Mouse (Mus musculus) forebrain, embryonic 12.5 days (tissue): ENCODE measurements around the gene Ttf1. TPM values are rescaled to one million over a fixed set of nuclear protein-coding genes. Genes with fewer than 3 reads are reported as not detected.
"Not testable (repeated sequence)": the region's sequence is repeated elsewhere in the genome, so short reads cannot be mapped to it uniquely, and the experiment has no call there.

Experiments
- ATAC-seq: fragments of 200-750 bp; cut with Nextera tagmentation; 2 replicates; pipeline ENCODE4 v1.8.0; 2017; ENCODE audit warnings: moderate TSS enrichment; ENCODE audit not compliant: low FRiP score
- H3K27ac ChIP-seq: fragments of 300-500 bp; sonication (generic); 2 replicates; pipeline ENCODE4 v1.5.1; 2016; ENCODE audit warnings: mild to moderate bottlenecking
- H3K27me3 ChIP-seq: fragments of 300-500 bp; sonication (generic); 2 replicates; pipeline ENCODE4 v1.6.1; 2016; ENCODE audit warnings: mild to moderate bottlenecking
- H3K36me3 ChIP-seq: fragments of 300-500 bp; sonication (generic); replicated peaks from 2 replicates; pipeline ENCODE4 v1.6.1; 2016; ENCODE audit warnings: mild to moderate bottlenecking
- H3K4me1 ChIP-seq: fragments of 300-500 bp; sonication (generic); 2 replicates; pipeline ENCODE4 v1.6.1; 2016
- H3K4me2 ChIP-seq: fragments of 300-500 bp; sonication (generic); 2 replicates; pipeline ENCODE4 v1.6.1; 2016; ENCODE audit warnings: mild to moderate bottlenecking, moderate library complexity
- H3K4me3 ChIP-seq: fragments of 300-500 bp; sonication (generic); replicated peaks from 2 replicates; pipeline ENCODE4 v1.5.1; 2016; ENCODE audit warnings: mild to moderate bottlenecking
- H3K9ac ChIP-seq: fragments of 300-500 bp; sonication (generic); 2 replicates; pipeline ENCODE4 v1.6.1; 2016; ENCODE audit warnings: mild to moderate bottlenecking
- H3K9me3 ChIP-seq: fragments of 300-500 bp; sonication (generic); 2 replicates; pipeline ENCODE4 v1.6.1; 2016
- WGBS: fragments of 180-500 bp; shearing (Covaris S2); methylation state at CpG from one replicate; pipeline ENCODE4 v1.1.7; 2016; 5-methylcytosine and 5-hydroxymethylcytosine counted together
- polyA plus RNA-seq: library from polyadenylated mRNA; unstranded; fragments of >200 nt; fragmentation: Nextera tagmentation; extraction: Ambion mirVana; gene quantifications from 2 replicates; pipeline ENCODE4 v1.2.1, GENCODE M21; 2016

Ttf1 gene
- polyA plus RNA-seq, 1 experiment from 2014 or later: 12.5 TPM

- WGBS: 92% methylated on average over 7 of the region's 7 CpGs
- Histone ChIP-seq H3K36me3 (peaks cover 85% of the 10 kb centered on the region), H3K9me3 (no peaks in the 10 kb centered on the region), H3K27me3 (no peaks in the 10 kb centered on the region), H3K4me1 (no peaks in the 10 kb centered on the region), H3K27ac (no peak overlapping the region), H3K4me2 (no peak overlapping the region), H3K9ac (no peak overlapping the region), H3K4me3 (no peak overlapping the region)
- no peak for ATAC-seq
Observed at GRCm38 (mm10) chr2:29074676-29075075, 14.6 kb downstream of the Ttf1 start.

DNA sequence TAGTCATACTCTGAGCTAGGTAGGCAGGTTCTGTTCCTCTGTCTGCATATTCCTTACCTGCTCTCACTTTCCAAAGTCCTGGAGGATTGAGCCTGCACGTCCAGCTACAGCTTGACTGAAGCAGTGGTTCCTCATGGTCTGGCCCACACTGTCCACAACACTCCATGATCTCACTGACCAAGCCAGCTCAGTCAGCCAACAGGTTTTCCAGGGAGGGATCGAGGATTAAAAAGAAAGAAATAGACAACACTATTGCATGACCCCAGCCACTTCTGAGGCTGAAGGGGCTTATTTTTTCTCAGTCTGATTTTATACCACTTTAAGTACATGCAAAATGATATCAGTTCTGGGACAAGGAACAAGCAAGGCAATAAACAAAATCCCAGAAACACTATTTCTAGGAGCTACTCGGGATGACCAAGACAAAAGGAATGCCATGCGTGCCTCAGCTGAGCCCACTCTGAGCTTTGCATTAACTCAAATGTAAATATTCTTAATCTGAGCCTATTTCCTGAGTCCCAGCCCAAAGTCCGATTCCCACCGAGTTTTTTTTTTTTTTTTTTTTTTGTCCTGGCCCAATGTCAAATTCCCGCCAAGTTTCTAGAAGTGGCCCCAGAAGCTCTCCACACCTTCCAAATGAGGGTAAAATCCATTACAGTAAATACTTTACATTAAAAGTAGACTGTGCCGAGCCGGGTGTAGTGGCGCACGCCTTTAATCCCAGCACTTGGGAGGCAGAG lies 15.4 kb downstream of the Ttf1 start:
- ATAC-seq: no peak
- no peak overlapping the region for H3K4me2 ChIP-seq
- H3K4me1 ChIP-seq: no peaks in the 10 kb centered on the region
- no peaks in the 10 kb centered on the region for H3K27me3 ChIP-seq
- H3K9ac ChIP-seq: no peak overlapping the region
- WGBS: 95% methylated on average over 11 of the region's 11 CpGs
- no peak overlapping the region for H3K27ac ChIP-seq
- no peak overlapping the region for H3K4me3 ChIP-seq
- H3K9me3 ChIP-seq: no peaks in the 10 kb centered on the region
- peaks cover 86% of the 10 kb centered on the region for H3K36me3 ChIP-seq

DNA sequence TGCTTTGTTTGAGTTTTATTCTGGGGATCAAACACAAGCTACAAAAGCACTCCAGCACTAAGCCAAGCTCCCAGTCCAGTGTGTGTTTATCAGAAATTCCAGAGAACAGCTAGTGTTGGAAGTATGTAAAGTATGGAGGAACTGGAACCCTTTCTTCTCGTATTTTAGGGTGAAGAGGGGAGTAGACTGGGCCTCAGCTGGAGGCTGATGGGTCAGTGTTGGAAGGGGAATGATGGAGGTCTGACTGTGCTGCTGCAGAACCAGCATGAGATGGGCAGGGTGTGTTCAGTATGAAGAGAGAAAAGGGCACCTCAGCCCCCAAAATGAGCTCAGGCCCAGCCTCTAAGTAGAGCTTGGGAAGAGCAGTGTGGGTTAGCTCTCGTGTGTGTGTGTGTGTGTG lies 16.2 kb downstream of the Ttf1 start:
- Histone ChIP-seq H3K4me3 (no peak overlapping the region), H3K27me3 (no peaks in the 10 kb centered on the region), H3K4me2 (no peak overlapping the region), H3K9ac (no peak overlapping the region), H3K36me3 (peaks cover 86% of the 10 kb centered on the region), H3K9me3 (no peaks in the 10 kb centered on the region), H3K4me1 (no peaks in the 10 kb centered on the region), H3K27ac (no peak overlapping the region)
- WGBS: 86% methylated on average over 2 of the region's 2 CpGs
- ATAC-seq: no peak

- Histone ChIP-seq H3K4me3 (no peak overlapping the region), H3K9me3 (no peaks in the 10 kb centered on the region), H3K27me3 (no peaks in the 10 kb centered on the region), H3K9ac (no peak overlapping the region), H3K36me3 (peaks cover 90% of the 10 kb centered on the region), H3K4me2 (no peak overlapping the region), H3K27ac (no peak overlapping the region), H3K4me1 (no peaks in the 10 kb centered on the region)
- 71% methylated on average over 3 of the region's 3 CpGs for WGBS
- ATAC-seq: no peak
Observed at GRCm38 (mm10) chr2:29081965-29082364, 21.9 kb downstream of the Ttf1 start.

DNA sequence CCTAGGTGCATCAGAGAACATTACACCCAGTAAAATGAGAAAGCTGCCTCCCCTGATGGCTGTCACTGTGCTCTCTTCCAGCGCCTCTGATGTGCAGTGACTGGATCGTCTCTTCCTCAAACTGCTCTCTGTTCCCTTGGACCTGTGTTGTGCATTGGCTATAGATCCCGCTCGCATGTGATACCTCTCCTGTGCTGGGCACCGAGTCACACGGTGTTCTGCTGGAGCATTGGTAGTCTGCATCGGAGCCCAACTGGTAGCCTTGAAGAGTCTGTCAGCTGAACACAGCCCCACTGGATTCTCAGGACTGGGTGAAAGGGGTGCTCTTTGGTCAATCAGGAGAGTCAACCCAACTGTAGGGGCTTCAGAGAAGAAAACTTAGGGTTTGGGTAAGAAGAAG lies 26.0 kb downstream of the Ttf1 start:
- H3K4me3 ChIP-seq: no peak overlapping the region
- no peak overlapping the region for H3K4me2 ChIP-seq
- no peaks in the 10 kb centered on the region for H3K9me3 ChIP-seq
- ATAC-seq: no peak
- H3K27me3 ChIP-seq: no peaks in the 10 kb centered on the region
- no peaks in the 10 kb centered on the region for H3K4me1 ChIP-seq
- H3K9ac ChIP-seq: no peak overlapping the region
- peaks cover 57% of the 10 kb centered on the region for H3K36me3 ChIP-seq
- no peak overlapping the region for H3K27ac ChIP-seq
- 96% methylated on average over 7 of the region's 7 CpGs for whole genome bisulfite sequencing

GRCm38 (mm10) chr2:29089276-29089675 lies 29.2 kb downstream of the Ttf1 start:
- not testable (repeated sequence) for H3K4me2 ChIP-seq, ATAC-seq, H3K4me1 ChIP-seq, H3K9me3 ChIP-seq, H3K27me3 ChIP-seq, H3K27ac ChIP-seq, H3K4me3 ChIP-seq, H3K9ac ChIP-seq
- WGBS: 86% methylated on average over 6 of the region's 6 CpGs
- peaks cover 24% of the 10 kb centered on the region for H3K36me3 ChIP-seq

DNA sequence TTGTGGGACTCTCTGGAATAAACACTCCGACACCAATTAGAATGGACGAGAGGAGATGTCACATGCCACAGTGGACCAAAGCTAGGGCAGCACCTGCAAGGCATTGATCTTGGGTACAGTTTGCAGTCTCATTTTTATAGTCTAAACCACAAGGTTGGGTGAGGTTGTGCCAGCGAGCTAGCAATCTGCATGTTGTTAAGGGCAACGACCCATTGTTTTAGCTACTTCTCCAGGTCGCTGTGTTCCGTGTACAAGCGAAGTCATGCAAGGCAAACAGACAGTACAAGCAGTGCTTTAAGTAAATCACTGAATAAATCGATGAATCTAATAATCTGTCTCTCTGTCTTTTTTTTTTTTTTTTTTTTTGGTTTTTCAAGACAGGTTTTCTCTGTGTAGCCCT lies 35.6 kb downstream of the Ttf1 start:
- H3K27me3 ChIP-seq: no peaks in the 10 kb centered on the region
- no peak for ATAC-seq
- H3K27ac ChIP-seq: no peak overlapping the region
- H3K9me3 ChIP-seq: no peaks in the 10 kb centered on the region
- no peaks in the 10 kb centered on the region for H3K4me1 ChIP-seq
- no peak overlapping the region for H3K4me3 ChIP-seq
- 95% methylated on average over 8 of the region's 8 CpGs for WGBS
- no peak overlapping the region for H3K9ac ChIP-seq
- no peaks in the 10 kb centered on the region for H3K36me3 ChIP-seq
- no peak overlapping the region for H3K4me2 ChIP-seq

DNA sequence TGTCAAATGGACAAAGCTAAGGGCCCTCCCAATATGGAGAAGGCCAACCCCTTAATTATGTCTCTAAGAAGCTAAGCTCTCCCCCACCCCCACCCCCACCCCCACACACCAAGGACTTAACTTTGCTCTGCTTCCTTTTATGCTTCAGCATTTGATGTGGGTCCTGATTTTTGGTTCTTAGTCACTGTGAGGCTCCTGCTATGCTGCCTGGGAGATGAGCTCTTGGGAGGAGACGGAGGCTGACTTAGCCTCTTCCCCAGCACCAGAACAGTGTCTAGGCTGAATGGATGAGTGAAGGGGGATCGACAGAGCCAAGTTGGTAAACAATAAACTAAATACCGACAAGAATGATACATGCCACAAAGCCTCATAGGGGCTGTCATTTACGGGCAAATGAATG lies 36.7 kb downstream of the Ttf1 start:
- H3K27ac ChIP-seq: no peak overlapping the region
- no peak overlapping the region for H3K4me3 ChIP-seq
- no peak for ATAC-seq
- no peaks in the 10 kb centered on the region for H3K4me1 ChIP-seq
- H3K9me3 ChIP-seq: no peaks in the 10 kb centered on the region
- WGBS: 42% methylated on average over 4 of the region's 4 CpGs
- H3K27me3 ChIP-seq: no peaks in the 10 kb centered on the region
- no peaks in the 10 kb centered on the region for H3K36me3 ChIP-seq
- H3K4me2 ChIP-seq: no peak overlapping the region
- no peak overlapping the region for H3K9ac ChIP-seq

DNA sequence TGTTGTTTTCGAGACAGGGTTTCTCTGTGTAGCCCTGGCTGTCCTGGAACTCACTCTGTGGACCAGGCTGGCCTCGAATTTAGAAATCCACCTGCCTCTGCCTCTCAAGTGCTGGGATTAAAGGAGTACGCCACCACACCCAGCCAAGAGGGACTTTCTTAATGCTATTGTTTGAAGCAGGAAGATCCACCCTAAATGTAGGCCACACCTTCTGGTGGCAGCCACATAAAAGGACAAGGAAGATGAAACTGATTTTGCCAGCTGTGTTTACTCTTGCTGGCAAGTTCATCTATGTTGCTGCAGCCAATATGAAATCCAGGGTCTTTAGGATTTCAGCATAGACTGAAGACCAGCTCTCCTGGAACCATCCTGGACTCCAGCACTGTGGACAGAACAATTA lies 37.4 kb downstream of the Ttf1 start:
- Histone ChIP-seq H3K36me3 (no peaks in the 10 kb centered on the region), H3K9me3 (no peaks in the 10 kb centered on the region), H3K4me1 (no peaks in the 10 kb centered on the region), H3K27me3 (no peaks in the 10 kb centered on the region), H3K4me2 (no peak overlapping the region), H3K4me3 (no peak overlapping the region), H3K9ac (no peak overlapping the region), H3K27ac (no peak overlapping the region)
- WGBS: 77% methylated on average over 3 of the region's 3 CpGs
- no peak for ATAC-seq

DNA sequence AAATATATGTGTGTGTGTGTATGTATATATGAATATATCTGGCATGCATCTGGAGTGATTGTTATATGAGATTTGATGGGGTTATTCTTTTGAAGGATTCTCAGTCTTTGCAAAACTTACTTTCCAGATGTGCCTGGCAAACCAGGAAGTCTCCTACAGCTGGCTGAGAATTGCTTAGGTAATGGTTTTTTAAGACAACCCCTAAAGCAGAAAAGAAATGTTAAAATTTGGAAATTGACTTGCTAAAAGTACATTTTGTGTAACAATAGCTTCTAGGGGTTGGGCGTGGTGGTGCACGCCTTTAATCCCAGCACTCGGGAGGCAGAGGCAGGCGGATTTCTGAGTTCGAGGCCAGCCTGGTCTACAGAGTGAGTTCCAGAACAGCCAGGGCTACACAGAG lies 37.9 kb downstream of the Ttf1 start:
- H3K4me3 ChIP-seq, H3K27me3 ChIP-seq, ATAC-seq, H3K36me3 ChIP-seq, H3K9ac ChIP-seq, H3K4me2 ChIP-seq, H3K9me3 ChIP-seq, H3K4me1 ChIP-seq, H3K27ac ChIP-seq: not testable (repeated sequence)
- WGBS: 99% methylated on average over 5 of the region's 5 CpGs

GRCm38 (mm10) chr2:29098786-29099185 lies 38.7 kb downstream of the Ttf1 start:
- no peaks in the 10 kb centered on the region for H3K9me3 ChIP-seq
- H3K36me3 ChIP-seq: no peaks in the 10 kb centered on the region
- no peaks in the 10 kb centered on the region for H3K4me1 ChIP-seq
- no peak overlapping the region for H3K4me3 ChIP-seq
- no peak overlapping the region for H3K9ac ChIP-seq
- 84% methylated on average over 8 of the region's 8 CpGs for WGBS
- no peak overlapping the region for H3K4me2 ChIP-seq
- no peak for ATAC-seq
- H3K27me3 ChIP-seq: no peaks in the 10 kb centered on the region
- no peak overlapping the region for H3K27ac ChIP-seq

- Histone ChIP-seq H3K27ac (no peak overlapping the region), H3K36me3 (no peaks in the 10 kb centered on the region), H3K9me3 (no peaks in the 10 kb centered on the region), H3K4me3 (no peak overlapping the region), H3K4me1 (no peaks in the 10 kb centered on the region), H3K27me3 (no peaks in the 10 kb centered on the region), H3K9ac (no peak overlapping the region), H3K4me2 (no peak overlapping the region)
- ATAC-seq: no peak
- WGBS: 93% methylated on average over 14 of the region's 14 CpGs
Observed at GRCm38 (mm10) chr2:29099646-29100045, 39.6 kb downstream of the Ttf1 start.

- Histone ChIP-seq H3K4me1 (no peaks in the 10 kb centered on the region), H3K27me3 (no peaks in the 10 kb centered on the region), H3K36me3 (no peaks in the 10 kb centered on the region), H3K9ac (no peak overlapping the region), H3K4me2 (no peak overlapping the region), H3K9me3 (no peaks in the 10 kb centered on the region), H3K4me3 (no peak overlapping the region), H3K27ac (no peak overlapping the region)
- WGBS: 75% methylated on average over 7 of the region's 7 CpGs
- ATAC-seq: no peak
Observed at GRCm38 (mm10) chr2:29100822-29101534, 40.9 kb downstream of the Ttf1 start.
